Mouse (Mus musculus): ENCODE measurements around the gene Disp1. TPM values are rescaled to one million over a fixed set of nuclear protein-coding genes. Genes with fewer than 3 reads are reported as not detected.

Gene Disp1
- total RNA-seq, 2 experiments from 2014 or later: 7.0 to 9.2 TPM

GRCm38 (mm10) chr1:183207623-183208022 lies 13.7 kb downstream of the Disp1 start:
- intact Hi-C loops (cut with DNase I): no loop called here
- DNase-seq: no peak

GRCm38 (mm10) chr1:183207141-183207540 lies 14.2 kb downstream of the Disp1 start:
- intact Hi-C loops (cut with DNase I): no loop called here

GRCm38 (mm10) chr1:183200926-183201325 lies 20.4 kb downstream of the Disp1 start:
- DNase-seq: no peak
- intact Hi-C loops (cut with DNase I): no loop called here

More at GRCm38 (mm10) chr1:183207141-183207540, 14.2 kb downstream of the Disp1 start:
- DNase-seq: no peak

GRCm38 (mm10) chr1:183194763-183195162 lies 26.6 kb downstream of the Disp1 start:
- no peak for DNase-seq
- intact Hi-C loops (cut with DNase I): no loop called here

- intact Hi-C loops (cut with DNase I): no loop called here
- DNase-seq: no peak
Observed at GRCm38 (mm10) chr1:183194151-183194550, 27.2 kb downstream of the Disp1 start.

- intact Hi-C loops (cut with DNase I): no loop called here
Observed at GRCm38 (mm10) chr1:183191398-183191797, 29.9 kb downstream of the Disp1 start.

GRCm38 (mm10) chr1:183190456-183190855 lies 30.9 kb downstream of the Disp1 start:
- no peak for DNase-seq
- intact Hi-C loops (cut with DNase I): no loop called here

More at GRCm38 (mm10) chr1:183191398-183191797, 29.9 kb downstream of the Disp1 start:
- no peak for DNase-seq

GRCm38 (mm10) chr1:183189014-183189662 lies 32.2 kb downstream of the Disp1 start:
- intact Hi-C loops (cut with DNase I): no loop called here
- no peak for DNase-seq

- intact Hi-C loops (cut with DNase I): no loop called here
- DNase-seq: no peak
Observed at GRCm38 (mm10) chr1:183188115-183189013, 33.0 kb downstream of the Disp1 start.

- no peak for DNase-seq
- intact Hi-C loops (cut with DNase I): no loop called here
Observed at GRCm38 (mm10) chr1:183185560-183185959, 35.8 kb downstream of the Disp1 start.

GRCm38 (mm10) chr1:183184681-183185080 lies 36.6 kb downstream of the Disp1 start:
- intact Hi-C loops (cut with DNase I): no loop called here
- DNase-seq: no peak

GRCm38 (mm10) chr1:183183565-183183964 lies 37.8 kb downstream of the Disp1 start:
- intact Hi-C loops (cut with DNase I): no loop called here
- DNase-seq: no peak

GRCm38 (mm10) chr1:183182641-183183414 lies 38.5 kb downstream of the Disp1 start:
- no peak for DNase-seq
- intact Hi-C loops (cut with DNase I): no loop called here

- intact Hi-C loops (cut with DNase I): no loop called here
- DNase-seq: no peak
Observed at GRCm38 (mm10) chr1:183181030-183181395, 40.3 kb downstream of the Disp1 start.

GRCm38 (mm10) chr1:183180301-183181029 lies 40.9 kb downstream of the Disp1 start:
- intact Hi-C loops (cut with DNase I): no loop called here

GRCm38 (mm10) chr1:183179316-183179715 lies 42.0 kb downstream of the Disp1 start:
- no peak for DNase-seq
- intact Hi-C loops (cut with DNase I): no loop called here

More at GRCm38 (mm10) chr1:183180301-183181029, 40.9 kb downstream of the Disp1 start:
- DNase-seq: no peak

- no peak for DNase-seq
- intact Hi-C loops (cut with DNase I): no loop called here
Observed at GRCm38 (mm10) chr1:183175236-183175635, 46.1 kb downstream of the Disp1 start.

- DNase-seq: no peak
- intact Hi-C loops (cut with DNase I): no loop called here
Observed at GRCm38 (mm10) chr1:183171095-183171494, 50.2 kb downstream of the Disp1 start.

GRCm38 (mm10) chr1:183168465-183168864 lies 52.9 kb downstream of the Disp1 start:
- intact Hi-C loops (cut with DNase I): no loop called here
- no peak for DNase-seq

- no peak for DNase-seq
- intact Hi-C loops (cut with DNase I): no loop called here
Observed at GRCm38 (mm10) chr1:183167776-183168175, 53.5 kb downstream of the Disp1 start.

Measured in left cerebral cortex, postnatal 4 days (tissue).